Mouse (Mus musculus): Measurements from ENCODE around the gene Olfr979. TPM values are rescaled to one million over a fixed set of nuclear protein-coding genes. Genes with fewer than 3 reads are reported as not detected.
"Not testable (repeated sequence)": the region's sequence is repeated elsewhere in the genome, so short reads cannot be mapped to it uniquely, and the experiment has no call there.

Olfr979 gene
- not detected in 2 replicates for polyA plus RNA-seq (2014; fragmentation: Nextera tagmentation; extraction: Ambion mirVana)

DNA sequence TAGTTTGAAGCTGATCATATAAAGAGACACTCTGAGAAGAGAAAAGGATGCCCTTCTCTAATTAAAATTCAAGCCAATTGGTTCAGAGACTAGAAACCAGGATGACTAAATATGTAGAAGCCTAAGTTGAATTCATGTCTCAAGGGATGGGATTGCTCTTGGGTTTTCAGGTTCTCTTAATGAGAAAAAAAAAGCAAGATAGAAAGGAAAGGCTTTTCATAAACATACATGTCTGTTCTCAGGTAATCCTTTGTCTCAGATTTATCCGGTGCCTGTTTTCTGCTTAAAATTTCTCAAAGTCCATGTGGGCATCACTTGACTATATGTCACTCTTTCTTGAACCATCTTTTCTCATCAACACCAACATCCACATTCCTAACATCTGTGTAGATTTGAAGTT, at the start of gene Olfr979:
Gene Olfr979, minus strand, starts transcription at position 101 of the 400 bp plus-strand sequence.
- Histone ChIP-seq H3K36me3 (ENCODE audit: control insufficient read depth, insufficient read depth, low read length) (no peaks in the 10 kb centered on the region), H3K9ac (ENCODE audit: low read depth, low read length) (no peak within 1 kb of the TSS), H3K4me3 (ENCODE audit: low read length) (no peak within 1 kb of the TSS), H3K4me2 (replicated peaks; ENCODE audit: low read depth, low read length) (no peak within 1 kb of the TSS), H3K27me3 (ENCODE audit: control insufficient read depth, insufficient read depth, low read length) (no peaks in the 10 kb centered on the region), H3K4me1 (ENCODE audit: control insufficient read depth, insufficient read depth, low read length) (no peaks in the 10 kb centered on the region), H3K27ac (ENCODE audit: low read depth, low read length) (no peak within 1 kb of the TSS), H3K9me3 (ENCODE audit: control insufficient read depth, low read length) (no peaks in the 10 kb centered on the region)
- 97% methylated on average over 1 of the region's 1 CpGs for WGBS
- no peak for ATAC-seq (ENCODE audit: low FRiP score, low TSS enrichment)

GRCm38 (mm10) chr9:40050138-40050537, 46.9 kb upstream of the Olfr979 start:
- H3K4me1 ChIP-seq (ENCODE audit: control insufficient read depth, insufficient read depth, low read length), result no peaks in the 10 kb centered on the region
- no peak overlapping the region for H3K4me2 ChIP-seq (replicated peaks; ENCODE audit: low read depth, low read length)
- no peaks in the 10 kb centered on the region for H3K9me3 ChIP-seq (ENCODE audit: control insufficient read depth, low read length)
- no peak for ATAC-seq (ENCODE audit: low FRiP score, low TSS enrichment)
- H3K9ac ChIP-seq (ENCODE audit: low read depth, low read length), result no peak overlapping the region
- no peak overlapping the region for H3K27ac ChIP-seq (ENCODE audit: low read depth, low read length)
- H3K4me3 ChIP-seq (ENCODE audit: low read length), result no peak overlapping the region
- H3K36me3 ChIP-seq (ENCODE audit: control insufficient read depth, insufficient read depth, low read length), result no peaks in the 10 kb centered on the region
- H3K27me3 ChIP-seq (ENCODE audit: control insufficient read depth, insufficient read depth, low read length), result no peaks in the 10 kb centered on the region
- 94% methylated on average over 19 of the region's 19 CpGs for WGBS

DNA sequence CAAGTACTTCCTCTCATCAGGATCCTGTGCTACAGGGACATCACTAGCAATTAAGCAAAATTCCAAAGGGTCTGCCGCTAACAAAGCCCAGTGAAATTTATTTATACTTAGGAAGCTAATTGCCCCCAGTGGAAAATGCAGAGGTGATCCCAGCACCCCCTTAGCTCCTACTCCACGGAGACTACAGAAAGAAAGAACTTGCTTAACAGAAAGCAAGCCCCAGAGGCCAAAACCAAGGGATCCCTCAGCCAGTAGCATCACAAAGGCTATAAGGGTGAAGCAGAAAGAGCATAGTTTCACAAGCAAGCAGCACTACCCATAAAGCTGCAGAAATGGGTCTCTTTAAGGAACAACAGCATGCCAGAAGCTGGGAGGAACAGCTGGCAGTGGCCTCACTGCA, 17.9 kb upstream of the Olfr979 start, which contains the start of gene Olfr981:
Gene Olfr981, plus strand, starts transcription at position 301 of the 400 bp plus-strand sequence.
- H3K36me3 ChIP-seq (ENCODE audit: control insufficient read depth, insufficient read depth, low read length), result no peaks in the 10 kb centered on the region
- no peak within 1 kb of the TSS for H3K4me2 ChIP-seq (replicated peaks; ENCODE audit: low read depth, low read length)
- no peak within 1 kb of the TSS for H3K9ac ChIP-seq (ENCODE audit: low read depth, low read length)
- no peaks in the 10 kb centered on the region for H3K9me3 ChIP-seq (ENCODE audit: control insufficient read depth, low read length)
- H3K4me3 ChIP-seq (ENCODE audit: low read length), result no peak within 1 kb of the TSS
- WGBS, result 69% methylated on average over 2 of the region's 2 CpGs
- no peak within 1 kb of the TSS for H3K27ac ChIP-seq (ENCODE audit: low read depth, low read length)
- no peaks in the 10 kb centered on the region for H3K4me1 ChIP-seq (ENCODE audit: control insufficient read depth, insufficient read depth, low read length)
- no peaks in the 10 kb centered on the region for H3K27me3 ChIP-seq (ENCODE audit: control insufficient read depth, insufficient read depth, low read length)
- no peak for ATAC-seq (ENCODE audit: low FRiP score, low TSS enrichment)

DNA sequence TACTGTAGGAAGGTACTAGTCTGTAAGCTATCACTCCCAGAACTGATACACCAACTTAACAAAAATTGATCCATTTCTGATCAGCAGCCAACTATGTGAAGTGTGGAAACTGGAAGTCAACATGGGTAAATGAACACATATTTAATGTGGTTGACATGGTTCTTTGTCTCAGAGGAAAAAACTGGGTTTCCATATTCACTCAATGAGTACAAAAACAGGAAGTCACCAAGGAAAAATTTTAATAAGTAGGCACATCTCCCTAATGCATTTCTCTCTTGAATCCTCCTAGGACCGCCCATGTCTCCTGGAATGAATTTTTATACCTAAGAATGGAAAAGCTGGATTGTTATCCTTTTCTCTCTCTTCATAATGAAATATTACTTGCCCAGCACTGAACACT, 6.2 kb upstream of the Olfr979 start, which contains the start of gene Olfr980:
Gene Olfr980, minus strand, starts transcription at position 101 of the 400 bp plus-strand sequence.
- H3K4me1 ChIP-seq (ENCODE audit: control insufficient read depth, insufficient read depth, low read length), result no peaks in the 10 kb centered on the region
- no peak within 1 kb of the TSS for H3K9ac ChIP-seq (ENCODE audit: low read depth, low read length)
- no peak within 1 kb of the TSS for H3K4me2 ChIP-seq (replicated peaks; ENCODE audit: low read depth, low read length)
- ATAC-seq (ENCODE audit: low FRiP score, low TSS enrichment), result no peak
- H3K9me3 ChIP-seq (ENCODE audit: control insufficient read depth, low read length), result no peaks in the 10 kb centered on the region
- no peak within 1 kb of the TSS for H3K27ac ChIP-seq (ENCODE audit: low read depth, low read length)
- H3K4me3 ChIP-seq (ENCODE audit: low read length), result no peak within 1 kb of the TSS
- H3K36me3 ChIP-seq (ENCODE audit: control insufficient read depth, insufficient read depth, low read length), result no peaks in the 10 kb centered on the region
- H3K27me3 ChIP-seq (ENCODE audit: control insufficient read depth, insufficient read depth, low read length), result no peaks in the 10 kb centered on the region
- WGBS, result 91% methylated on average over 1 of the region's 1 CpGs

GRCm38 (mm10) chr9:39991813-39992212, 11.5 kb downstream of the Olfr979 start, which contains the start of gene Olfr978:
Gene Olfr978 (plus strand): TSS chr9:39992113.
- Histone ChIP-seq H3K36me3 (ENCODE audit: control insufficient read depth, insufficient read depth, low read length) (no peaks in the 10 kb centered on the region), H3K4me3 (ENCODE audit: low read length) (no peak within 1 kb of the TSS), H3K27me3 (ENCODE audit: control insufficient read depth, insufficient read depth, low read length) (no peaks in the 10 kb centered on the region), H3K9me3 (ENCODE audit: control insufficient read depth, low read length) (no peaks in the 10 kb centered on the region), H3K4me1 (ENCODE audit: control insufficient read depth, insufficient read depth, low read length) (no peaks in the 10 kb centered on the region), H3K4me2 (replicated peaks; ENCODE audit: low read depth, low read length) (no peak within 1 kb of the TSS), H3K9ac (ENCODE audit: low read depth, low read length) (no peak within 1 kb of the TSS), H3K27ac (ENCODE audit: low read depth, low read length) (no peak within 1 kb of the TSS)
- ATAC-seq (ENCODE audit: low FRiP score, low TSS enrichment), result no peak
- 85% methylated on average over 2 of the region's 2 CpGs for WGBS

DNA sequence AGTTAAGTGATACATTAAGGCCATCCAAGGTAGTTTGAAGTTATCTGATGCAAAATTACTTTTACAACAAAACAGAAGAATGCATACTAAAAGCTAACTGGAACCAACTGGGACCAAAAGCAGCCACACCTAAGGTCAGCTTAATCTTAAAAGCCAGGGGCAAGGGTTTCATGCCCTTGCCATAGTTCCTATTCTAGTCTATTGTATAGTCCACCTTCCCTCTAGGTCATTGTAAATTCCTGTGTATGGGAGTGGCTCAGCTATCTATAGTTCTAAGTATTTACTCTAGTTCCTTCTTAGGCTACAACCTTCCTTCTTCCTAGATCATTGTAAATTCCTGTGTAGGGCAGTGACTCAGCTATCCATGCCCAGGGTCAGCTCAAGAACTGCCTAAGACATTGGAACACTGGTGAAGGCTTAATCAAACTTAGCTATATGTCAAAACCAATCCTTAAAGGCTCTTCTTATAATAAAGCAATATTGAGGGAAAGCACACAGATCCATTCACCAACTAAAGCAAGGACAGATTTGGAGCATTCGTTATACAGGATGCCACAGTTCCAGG, 26.6 kb downstream of the Olfr979 start:
- not testable (repeated sequence) for H3K9ac ChIP-seq (ENCODE audit: low read depth, low read length); H3K4me1 ChIP-seq (ENCODE audit: control insufficient read depth, insufficient read depth, low read length); ATAC-seq (ENCODE audit: low FRiP score, low TSS enrichment); H3K27ac ChIP-seq (ENCODE audit: low read depth, low read length); H3K4me2 ChIP-seq (replicated peaks; ENCODE audit: low read depth, low read length); H3K4me3 ChIP-seq (ENCODE audit: low read length); H3K27me3 ChIP-seq (ENCODE audit: control insufficient read depth, insufficient read depth, low read length); H3K36me3 ChIP-seq (ENCODE audit: control insufficient read depth, insufficient read depth, low read length); H3K9me3 ChIP-seq (ENCODE audit: control insufficient read depth, low read length)
- 89% methylated on average over 1 of the region's 1 CpGs for WGBS

DNA sequence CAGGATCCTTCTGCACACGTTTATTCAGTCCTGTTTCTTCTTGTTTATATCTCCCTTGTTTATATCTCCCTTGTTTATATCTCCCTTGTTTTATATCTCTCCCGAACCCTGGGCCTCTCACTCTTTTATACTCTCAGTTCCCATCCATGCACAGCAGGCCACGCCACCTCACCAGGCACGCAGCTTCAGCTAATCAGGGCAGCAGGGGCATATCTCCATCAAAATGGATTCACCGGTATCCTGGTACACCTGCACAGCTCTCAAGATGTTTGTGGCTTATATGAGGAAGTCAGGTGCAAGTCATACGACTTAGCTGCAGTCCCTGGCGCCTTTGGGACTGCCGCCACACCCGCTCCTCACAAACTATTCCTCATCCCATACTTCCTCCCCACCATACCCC, 42.2 kb downstream of the Olfr979 start, which contains the start of gene Olfr976:
Gene Olfr976, minus strand, starts transcription at position 101 of the 400 bp plus-strand sequence.
- H3K4me3 ChIP-seq (ENCODE audit: low read length); ATAC-seq (ENCODE audit: low FRiP score, low TSS enrichment); H3K27me3 ChIP-seq (ENCODE audit: control insufficient read depth, insufficient read depth, low read length); H3K9ac ChIP-seq (ENCODE audit: low read depth, low read length); H3K36me3 ChIP-seq (ENCODE audit: control insufficient read depth, insufficient read depth, low read length); H3K9me3 ChIP-seq (ENCODE audit: control insufficient read depth, low read length); H3K4me1 ChIP-seq (ENCODE audit: control insufficient read depth, insufficient read depth, low read length); H3K4me2 ChIP-seq (replicated peaks; ENCODE audit: low read depth, low read length); H3K27ac ChIP-seq (ENCODE audit: low read depth, low read length): not testable (repeated sequence)
- WGBS, result 86% methylated on average over 5 of the region's 9 CpGs

GRCm38 (mm10) chr9:39951946-39952345, 51.3 kb downstream of the Olfr979 start, which contains the start of gene Olfr975:
Gene Olfr975 (minus strand): TSS chr9:39952046.
- Histone ChIP-seq H3K27ac (ENCODE audit: low read depth, low read length) (no peak within 1 kb of the TSS), H3K9ac (ENCODE audit: low read depth, low read length) (no peak within 1 kb of the TSS), H3K4me3 (ENCODE audit: low read length) (no peak within 1 kb of the TSS), H3K36me3 (ENCODE audit: control insufficient read depth, insufficient read depth, low read length) (no peaks in the 10 kb centered on the region), H3K4me1 (ENCODE audit: control insufficient read depth, insufficient read depth, low read length) (no peaks in the 10 kb centered on the region), H3K4me2 (replicated peaks; ENCODE audit: low read depth, low read length) (no peak within 1 kb of the TSS), H3K9me3 (ENCODE audit: control insufficient read depth, low read length) (no peaks in the 10 kb centered on the region), H3K27me3 (ENCODE audit: control insufficient read depth, insufficient read depth, low read length) (no peaks in the 10 kb centered on the region)
- ATAC-seq (ENCODE audit: low FRiP score, low TSS enrichment), result no peak
- WGBS, result 77% methylated on average over 1 of the region's 1 CpGs

Data from kidney, embryonic 14.5 days (tissue).